Mouse (Mus musculus): ENCODE measurements around the gene Shroom3.

DNA sequence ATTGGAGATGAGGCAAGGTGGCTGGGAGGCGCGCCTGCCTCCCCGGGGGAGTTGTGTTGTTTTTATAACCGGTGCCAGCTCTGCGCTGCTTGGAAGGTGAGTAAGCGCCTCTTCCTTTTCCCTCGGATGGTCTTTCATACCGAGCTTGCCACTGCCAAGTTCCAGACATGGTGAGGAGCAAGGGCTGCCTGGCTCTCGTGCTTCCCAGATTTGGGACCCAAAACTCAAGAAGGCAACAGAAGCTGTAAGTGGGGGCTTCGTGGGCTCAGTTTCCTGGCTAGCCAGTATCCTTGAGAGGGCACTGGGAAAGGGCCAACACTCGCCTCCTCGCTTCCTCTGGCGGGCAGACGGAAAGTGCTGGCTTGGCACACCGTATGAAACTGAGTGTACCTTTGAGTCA, 173.1 kb downstream of the Shroom3 start:
- TF ChIP-seq GATA1 (IDR thresholded peaks at IDR 0.05; ENCODE audit: borderline replicate concordance, low read length) (no peak), FLI1 (IDR thresholded peaks at IDR 0.05; ENCODE audit: low read length) (no peak)
